Mouse (Mus musculus) lung, postnatal 0 days (tissue): ENCODE data around the gene Dcst2. TPM values are rescaled to one million over a fixed set of nuclear protein-coding genes. Genes with fewer than 3 reads are reported as not detected.
A peak's percentile ranks its signal among the peaks of the same experiment; 100 is the strongest.

Experiments used
- ATAC-seq: fragments of 200-750 bp; cut with Nextera tagmentation; 2 replicates; pipeline ENCODE4 v1.8.0; 2017; ENCODE audit warnings: moderate library complexity
- DNase-seq: peaks from one replicate; pipeline ENCODE4 v3.0.0-alpha.2; 2016; ENCODE audit warnings: low spot score
- H3K27ac ChIP-seq: fragments of 300-500 bp; sonication (generic); 2 replicates; pipeline ENCODE4 v1.5.1; 2014; ENCODE audit warnings: antibody characterized with exemption, mild to moderate bottlenecking, low read length, mixed read lengths
- H3K27me3 ChIP-seq: fragments of 300-500 bp; sonication (generic); replicated peaks from 2 replicates; pipeline ENCODE4 v1.6.1; 2014; ENCODE audit warnings: low read length, mixed read lengths; ENCODE audit not compliant: insufficient read depth
- H3K36me3 ChIP-seq: fragments of 300-500 bp; sonication (generic); 2 replicates; pipeline ENCODE4 v1.6.1; 2014; ENCODE audit warnings: low read length, mixed read lengths; ENCODE audit not compliant: insufficient read depth
- H3K4me1 ChIP-seq: fragments of 300-500 bp; sonication (generic); 2 replicates; pipeline ENCODE4 v1.6.1; 2014; ENCODE audit warnings: antibody characterized with exemption, low read depth, low read length, mixed read lengths; ENCODE audit not compliant: insufficient read depth
- H3K4me2 ChIP-seq: fragments of 300-500 bp; sonication (generic); replicated peaks from 2 replicates; pipeline ENCODE4 v1.6.1; 2014; ENCODE audit warnings: low read depth, mild to moderate bottlenecking, low read length, moderate library complexity, mixed read lengths
- H3K4me3 ChIP-seq: fragments of 300-500 bp; sonication (generic); 2 replicates; pipeline ENCODE4 v1.5.1; 2014; ENCODE audit warnings: low read depth, low read length
- H3K9ac ChIP-seq: fragments of 300-500 bp; sonication (generic); replicated peaks from 2 replicates; pipeline ENCODE4 v1.6.1; 2014; ENCODE audit warnings: low read depth, mild to moderate bottlenecking
- H3K9me3 ChIP-seq: fragments of 300-500 bp; sonication (generic); 2 replicates; pipeline ENCODE4 v1.6.1; 2016; ENCODE audit warnings: low read length, mixed read lengths
- CTCF ChIP-seq: IDR thresholded peaks from 2 replicates; pipeline ENCODE4 v1.5.1; 2016; ENCODE audit warnings: antibody characterized with exemption, mild to moderate bottlenecking
- EP300 ChIP-seq: IDR thresholded peaks from 2 replicates; pipeline ENCODE4 v1.6.1; 2016; ENCODE audit warnings: antibody characterized with exemption, mild to moderate bottlenecking, control low read depth
- WGBS: fragments of 180-500 bp; shearing (Covaris S2); extraction: QIAGEN DNeasy Blood & Tissue Kit; methylation state at CpG from one replicate; pipeline ENCODE4 v1.1.7; 2014; 5-methylcytosine and 5-hydroxymethylcytosine counted together
- polyA plus RNA-seq: library from polyadenylated mRNA; unstranded; fragments of >200 nt; fragmentation: Nextera tagmentation; extraction: Ambion mirVana; gene quantifications from 2 replicates; pipeline ENCODE4 v1.2.1, GENCODE M21; 2015

Dcst2 gene
- polyA plus RNA-seq, 1 experiment from 2014 or later: 0.16 TPM

GRCm38 (mm10) chr3:89419571-89419970 lies 57.8 kb downstream of the Dcst2 start:
- ATAC-seq: peak; percentile 30

GRCm38 (mm10) chr3:89419981-89420380 lies 58.2 kb downstream of the Dcst2 start:
- peaks cover 15% of the 10 kb centered on the region; the same call in 1 of the 2 replicates for H3K4me1 ChIP-seq
- peak overlapping the region; percentile 77 for H3K9ac ChIP-seq
- H3K27me3 ChIP-seq: no peaks in the 10 kb centered on the region
- ATAC-seq: no peak
- TF ChIP-seq EP300 (no peak), CTCF (no peak)
- 0 out of 2 replicates have a peak, but pooled peaks cover 9% of the 10 kb centered on the region for H3K36me3 ChIP-seq
- 14% methylated on average over 3 of the region's 3 CpGs for WGBS
- H3K9me3 ChIP-seq: no peaks in the 10 kb centered on the region
- peak; percentile 70 for DNase-seq
- H3K4me3 ChIP-seq: peak overlapping the region; percentile 71
- H3K4me2 ChIP-seq: peak overlapping the region; percentile 87
- peak overlapping the region; percentile 99 for H3K27ac ChIP-seq

More at GRCm38 (mm10) chr3:89419571-89419970, 57.8 kb downstream of the Dcst2 start:
- Histone ChIP-seq H3K36me3 (0 out of 2 replicates have a peak, but pooled peaks cover 9% of the 10 kb centered on the region), H3K4me3 (peak overlapping the region; percentile 71), H3K27me3 (no peaks in the 10 kb centered on the region), H3K9me3 (no peaks in the 10 kb centered on the region), H3K4me2 (peak overlapping the region; percentile 87), H3K4me1 (peaks cover 15% of the 10 kb centered on the region; the same call in 1 of the 2 replicates), H3K27ac (peak overlapping the region; percentile 99), H3K9ac (peak overlapping the region; percentile 77)
- under 1% methylated on average over 9 of the region's 9 CpGs for WGBS
- DNase-seq: peak; percentile 96
- TF ChIP-seq CTCF (no peak), EP300 (peak; percentile 84)

- 15% methylated on average over 2 of the region's 2 CpGs for WGBS
- no peak overlapping the region for H3K9ac ChIP-seq
- no peak for DNase-seq
- H3K4me2 ChIP-seq: peak overlapping the region; percentile 67
- H3K4me1 ChIP-seq: peaks cover 15% of the 10 kb centered on the region; the same call in 1 of the 2 replicates
- H3K27ac ChIP-seq: peak overlapping the region; percentile 99
- no peaks in the 10 kb centered on the region for H3K27me3 ChIP-seq
- TF ChIP-seq CTCF (no peak), EP300 (no peak)
- no peaks in the 10 kb centered on the region for H3K9me3 ChIP-seq
- no peak for ATAC-seq
- peaks cover 12% of the 10 kb centered on the region; the same call in 1 of the 2 replicates for H3K36me3 ChIP-seq
- peak overlapping the region; percentile 71; the same call in 1 of the 2 replicates for H3K4me3 ChIP-seq
These were observed 58.6 kb downstream of the Dcst2 start for GRCm38 (mm10) chr3:89420421-89420820.

- Histone ChIP-seq H3K9ac (peak overlapping the region; percentile 51), H3K4me3 (peak overlapping the region; percentile 45), H3K27me3 (no peaks in the 10 kb centered on the region), H3K4me1 (peaks cover 15% of the 10 kb centered on the region; the same call in 1 of the 2 replicates), H3K4me2 (peak overlapping the region; percentile 67), H3K27ac (peak overlapping the region; percentile 99), H3K36me3 (peaks cover 12% of the 10 kb centered on the region; the same call in 1 of the 2 replicates), H3K9me3 (no peaks in the 10 kb centered on the region)
- under 1% methylated on average over 11 of the region's 11 CpGs for WGBS
- ATAC-seq (peak; percentile 80), DNase-seq (peak; percentile 98)
- peak; percentile 70 for TF ChIP-seq EP300
- no peak for TF ChIP-seq CTCF
These were observed 59.4 kb downstream of the Dcst2 start for GRCm38 (mm10) chr3:89421002-89421774.

GRCm38 (mm10) chr3:89421810-89422473 lies 60.2 kb downstream of the Dcst2 start:
- WGBS: 7% methylated on average over 21 of the region's 22 CpGs
- peak; percentile 34 for DNase-seq

More at GRCm38 (mm10) chr3:89421810-89422473, 60.2 kb downstream of the Dcst2 start:
- no peak for ATAC-seq
- peak overlapping the region; percentile 99 for H3K27ac ChIP-seq
- peaks cover 15% of the 10 kb centered on the region; the same call in 1 of the 2 replicates for H3K4me1 ChIP-seq
- H3K36me3 ChIP-seq: peaks cover 13% of the 10 kb centered on the region; the same call in 1 of the 2 replicates
- H3K4me2 ChIP-seq: peak overlapping the region; percentile 67
- TF ChIP-seq EP300 (no peak), CTCF (no peak)
- no peaks in the 10 kb centered on the region for H3K9me3 ChIP-seq
- peak overlapping the region; percentile 45 for H3K4me3 ChIP-seq
- peak overlapping the region; percentile 51 for H3K9ac ChIP-seq
- H3K27me3 ChIP-seq: no peaks in the 10 kb centered on the region
